8 mouse cellular contexts compared by ENCODE assay signal in the genomic region with DNA sequence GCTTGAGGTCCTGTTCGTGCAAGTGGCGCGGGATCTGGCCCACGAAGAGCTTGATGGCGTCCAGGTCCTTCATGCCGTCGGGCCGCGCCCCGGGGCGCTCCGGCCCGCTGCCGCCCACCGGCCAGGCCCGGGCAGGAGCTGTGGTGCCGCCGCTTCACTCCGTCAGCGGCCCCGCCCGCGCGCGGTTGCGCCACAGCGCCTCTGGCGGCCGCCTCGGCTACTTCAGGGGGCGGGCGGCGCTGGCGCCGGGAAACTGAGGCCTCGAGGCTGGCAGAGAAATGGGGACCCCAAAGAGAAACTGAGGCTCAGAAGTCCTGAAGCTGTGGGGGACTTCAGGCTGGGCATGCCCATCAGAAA. TPM values are rescaled to one million over a fixed set of nuclear protein-coding genes. Genes with fewer than 3 reads are reported as not detected.
DNase-seq lines count a peak whose midpoint lies in the region; ATAC-seq and TF ChIP-seq lines count a peak whose summit lies in the region.

Gene Celf5 (minus strand): TSS at position 177 of the 357 bp plus-strand sequence.

- peak; percentile 60 for TF ChIP-seq CTCF in bone marrow macrophage, adult 2 months (IDR thresholded peaks at IDR 0.05; ENCODE audit: low read depth, low read length)

- DNase-seq in left cerebral cortex, adult 18-20 months (ENCODE audit: low spot score in 2 of 2) = peak; percentile 67 to 81
- DNase-seq in left cerebral cortex, adult 11 months (ENCODE audit: low spot score) = no peak
- peak; percentile 63 for DNase-seq in forebrain, embryonic 10.5 days (ENCODE audit: extremely low spot score, low spot score)
- DNase-seq in limb, embryonic 11.5 days (ENCODE audit: low spot score) = peak; percentile 73
- DNase-seq in midbrain, embryonic 10.5 days (ENCODE audit: low spot score) = peak; percentile 76
- peak; percentile 66 for DNase-seq in splenic B cell, adult 2 months (ENCODE audit: low read depth, low spot score)

- no peak for TF ChIP-seq POLR2A in bone marrow macrophage, adult 2 months (IDR thresholded peaks at IDR 0.05; ENCODE audit: borderline replicate concordance, low read depth, low read length)

- peak within 1 kb of the TSS; percentile 68 for H3K4me2 ChIP-seq in hindbrain, embryonic 15.5 days
- H3K4me2 ChIP-seq in limb, embryonic 11.5 days (ENCODE audit: low read depth, severe bottlenecking) = peak within 1 kb of the TSS; percentile 67

- ATAC-seq in hindbrain, embryonic 15.5 days (ENCODE audit: low FRiP score, low read depth) = peak; percentile 56
- no peak for ATAC-seq in limb, embryonic 11.5 days (ENCODE audit: insufficient number of reproducible peaks, low FRiP score, low TSS enrichment, low read depth)

- no peaks in the 10 kb centered on the region for H3K4me1 ChIP-seq in bone marrow macrophage, adult 2 months (ENCODE audit: control insufficient read depth, insufficient read depth, low read length)
- H3K4me1 ChIP-seq in forebrain, embryonic 10.5 days = peaks cover 35% of the 10 kb centered on the region
- peaks cover 41% of the 10 kb centered on the region for H3K4me1 ChIP-seq in hindbrain, embryonic 15.5 days (replicated peaks)
- H3K4me1 ChIP-seq in limb, embryonic 11.5 days (ENCODE audit: control insufficient read depth, insufficient read depth, low read length) = no peaks in the 10 kb centered on the region
- H3K4me1 ChIP-seq in midbrain, embryonic 10.5 days = peaks cover 44% of the 10 kb centered on the region

- peaks cover 49% of the 10 kb centered on the region for H3K27me3 ChIP-seq in forebrain, embryonic 10.5 days (ENCODE audit: poor library complexity, severe bottlenecking)
- H3K27me3 ChIP-seq in hindbrain, embryonic 15.5 days = no peaks in the 10 kb centered on the region
- peaks cover 21% of the 10 kb centered on the region for H3K27me3 ChIP-seq in limb, embryonic 11.5 days (ENCODE audit: control insufficient read depth, insufficient read depth, low read length)
- H3K27me3 ChIP-seq in midbrain, embryonic 10.5 days (ENCODE audit: low read depth, poor library complexity, severe bottlenecking) = peaks cover 49% of the 10 kb centered on the region
- H3K27me3 ChIP-seq in splenic B cell, adult 2 months (ENCODE audit: control insufficient read depth, insufficient read depth, low read length, poor library complexity, severe bottlenecking) = no peaks in the 10 kb centered on the region; the same call in 1 of the 2 replicates

- H3K36me3 ChIP-seq in forebrain, embryonic 10.5 days (replicated peaks) = peaks cover 15% of the 10 kb centered on the region
- peaks cover 11% of the 10 kb centered on the region for H3K36me3 ChIP-seq in hindbrain, embryonic 15.5 days
- H3K36me3 ChIP-seq in limb, embryonic 11.5 days (ENCODE audit: control insufficient read depth, insufficient read depth, low read length) = peaks cover 8% of the 10 kb centered on the region
- peaks cover 17% of the 10 kb centered on the region for H3K36me3 ChIP-seq in midbrain, embryonic 10.5 days
- H3K36me3 ChIP-seq in splenic B cell, adult 2 months (ENCODE audit: control insufficient read depth, insufficient read depth, low read length, poor library complexity, severe bottlenecking) = peaks cover 5% of the 10 kb centered on the region

- H3K9ac ChIP-seq in hindbrain, embryonic 15.5 days = peak within 1 kb of the TSS; percentile 88
- peak within 1 kb of the TSS; percentile 47; the same call in 1 of the 2 replicates for H3K9ac ChIP-seq in limb, embryonic 11.5 days (ENCODE audit: low read length)

- no peak within 1 kb of the TSS for H3K27ac ChIP-seq in bone marrow macrophage, adult 2 months (ENCODE audit: insufficient read depth, low read depth, low read length)
- peak within 1 kb of the TSS; percentile 68 for H3K27ac ChIP-seq in forebrain, embryonic 10.5 days
- peak within 1 kb of the TSS; percentile 86 for H3K27ac ChIP-seq in hindbrain, embryonic 15.5 days (replicated peaks)
- H3K27ac ChIP-seq in limb, embryonic 11.5 days (replicated peaks; ENCODE audit: low read depth, low read length) = no peak within 1 kb of the TSS
- peak within 1 kb of the TSS; percentile 80 for H3K27ac ChIP-seq in midbrain, embryonic 10.5 days (replicated peaks)

- no peaks in the 10 kb centered on the region for H3K9me3 ChIP-seq in forebrain, embryonic 10.5 days
- no peaks in the 10 kb centered on the region for H3K9me3 ChIP-seq in hindbrain, embryonic 15.5 days
- H3K9me3 ChIP-seq in limb, embryonic 11.5 days (ENCODE audit: control insufficient read depth, low read length) = no peaks in the 10 kb centered on the region
- H3K9me3 ChIP-seq in midbrain, embryonic 10.5 days (replicated peaks) = no peaks in the 10 kb centered on the region

- WGBS in forebrain, embryonic 10.5 days = under 1% methylated on average over 36 of the region's 36 CpGs
- WGBS in hindbrain, embryonic 15.5 days = under 1% methylated on average over 35 of the region's 36 CpGs
- 0% methylated on average over 33 of the region's 36 CpGs for WGBS in limb, embryonic 11.5 days
- 0% methylated on average over 36 of the region's 36 CpGs for WGBS in midbrain, embryonic 10.5 days

- peak within 1 kb of the TSS; percentile 61 for H3K4me3 ChIP-seq in bone marrow macrophage, adult 2 months (ENCODE audit: insufficient read depth, low read length)
- peak within 1 kb of the TSS; percentile 58 for H3K4me3 ChIP-seq in forebrain, embryonic 10.5 days
- H3K4me3 ChIP-seq in hindbrain, embryonic 15.5 days = peak within 1 kb of the TSS; percentile 68
- peak within 1 kb of the TSS; percentile 28 for H3K4me3 ChIP-seq in limb, embryonic 11.5 days (ENCODE audit: low read depth, low read length)
- peak within 1 kb of the TSS; percentile 59 for H3K4me3 ChIP-seq in midbrain, embryonic 10.5 days

RNA-seq across cellular contexts. Expression of gene Celf5, which starts in this region (rescaled TPM):
- 100 to 1,000 TPM; 242 to 259 TPM for total RNA-seq in left cerebral cortex, adult 18-20 months (2021)
- not detected in 2 replicates for polyA plus RNA-seq in bone marrow macrophage, adult 2 months (2012; ENCODE audit: insufficient read depth, insufficient read length, missing spikeins)
- polyA plus RNA-seq in forebrain, embryonic 10.5 days (2016; fragmentation: Nextera tagmentation; extraction: Ambion mirVana) = 3.1 and 5.6 TPM in 2 replicates
- 70.0 and 77.6 TPM in 2 replicates for polyA plus RNA-seq in hindbrain, embryonic 15.5 days (2015; fragmentation: Nextera tagmentation; extraction: Ambion mirVana)
- 0.33 and 0.77 TPM in 2 replicates for polyA plus RNA-seq in limb, embryonic 11.5 days (2014; fragmentation: Nextera tagmentation; extraction: Ambion mirVana)
- polyA plus RNA-seq in midbrain, embryonic 10.5 days (2016; fragmentation: Nextera tagmentation; extraction: Ambion mirVana) = 5.0 and 10.8 TPM in 2 replicates

Comparison
In these comparisons a context has a peak if more than half of its experiments do, and no peak if none do; other contexts are left out.
1. Peak in DNase-seq, H3K4me3 ChIP-seq, H3K9ac ChIP-seq and H3K4me2 ChIP-seq in limb, embryonic 11.5 days; RNA of the gene not detected or under 1 TPM.
2. H3K27ac ChIP-seq: peak in forebrain, embryonic 10.5 days (single experiment), hindbrain, embryonic 15.5 days (single experiment) and midbrain, embryonic 10.5 days (single experiment); none in bone marrow macrophage, adult 2 months (single experiment) and limb, embryonic 11.5 days (single experiment).
3. Peak in every context shown above with its lines, with median percentiles within 50 percentile points of each other: H3K4me3 ChIP-seq.